Mouse (Mus musculus) urinary bladder, postnatal 10 days (tissue): ENCODE measurements around the gene Timm44.
A peak's percentile ranks its signal among the peaks of the same experiment; 100 is the strongest.

Experiments
- DNase-seq: peaks from one replicate; pipeline ENCODE4 v3.0.0; 2022; ENCODE audit warnings: low spot score

Gene Timm44

GRCm38 (mm10) chr8:4275275-4276110, at the start of gene Timm44:
Gene Timm44, minus strand, starts transcription at chr8:4275913.
- DNase-seq: peak; percentile 91

DNA sequence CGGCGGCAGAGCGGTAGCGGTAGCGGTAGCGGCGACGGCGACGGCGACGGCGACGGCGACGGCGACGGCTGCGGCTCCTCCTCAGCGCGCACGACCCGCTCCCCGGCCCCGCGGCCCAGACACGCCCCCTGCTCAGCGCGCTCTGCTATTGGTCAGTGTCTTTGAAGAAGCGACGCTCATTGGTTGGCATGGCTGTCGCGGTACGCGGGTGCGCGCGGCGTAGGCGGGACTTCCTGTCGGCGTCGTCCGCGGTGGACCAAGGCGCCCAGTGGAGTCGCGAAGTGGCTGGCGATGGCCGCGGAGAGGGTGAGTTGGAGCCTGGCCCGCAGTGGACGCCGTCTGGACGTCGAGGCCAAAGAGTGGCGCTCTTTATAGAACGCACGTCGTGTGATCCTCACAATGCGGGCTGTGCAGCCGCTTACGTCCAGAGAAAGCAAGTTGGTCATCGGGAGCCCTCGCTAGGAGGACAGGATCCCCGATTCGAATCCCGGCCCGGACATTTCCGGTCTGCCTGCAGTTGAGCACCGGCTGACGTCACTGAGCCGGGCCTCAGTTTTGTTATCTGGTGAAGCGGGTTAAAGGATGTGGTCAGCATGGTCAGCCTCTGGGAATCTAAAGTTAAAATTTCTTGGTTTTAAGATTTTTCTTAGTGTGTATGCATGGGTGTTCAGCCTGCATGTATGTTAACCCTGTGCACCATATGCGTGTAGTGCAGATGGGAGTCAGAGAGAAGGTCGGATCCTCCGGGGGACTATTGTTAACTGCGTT, 49.5 kb upstream of the Timm44 start, which contains the start of the genes Ccl25 and Elavl1:
Gene Ccl25 (plus strand): TSS at position 228 of the 768 bp plus-strand sequence.
Gene Elavl1 (minus strand): TSS at position 431 of the 768 bp plus-strand sequence.
- peak; percentile 92 for DNase-seq

DNA sequence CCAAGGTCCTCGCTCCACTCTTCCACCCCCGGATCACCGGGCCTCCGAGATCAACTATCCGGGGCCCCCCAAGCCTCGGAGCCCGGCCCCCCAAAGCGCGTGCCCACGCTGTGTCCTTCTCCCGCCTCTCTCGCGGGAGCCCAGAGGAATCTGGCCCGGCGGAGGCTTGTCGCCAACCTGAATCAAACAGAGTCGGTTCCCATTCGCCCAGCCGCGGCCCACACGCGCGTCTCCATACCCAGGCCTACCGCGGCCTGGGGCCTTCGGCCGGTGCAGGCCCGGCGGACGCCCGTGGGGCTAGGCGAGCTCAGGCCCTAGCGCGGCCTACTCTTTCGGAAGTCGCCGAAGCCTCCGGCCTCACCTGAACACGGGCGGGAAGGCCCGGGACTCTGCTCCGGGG, 48.8 kb upstream of the Timm44 start:
- DNase-seq: peak; percentile 16

DNA sequence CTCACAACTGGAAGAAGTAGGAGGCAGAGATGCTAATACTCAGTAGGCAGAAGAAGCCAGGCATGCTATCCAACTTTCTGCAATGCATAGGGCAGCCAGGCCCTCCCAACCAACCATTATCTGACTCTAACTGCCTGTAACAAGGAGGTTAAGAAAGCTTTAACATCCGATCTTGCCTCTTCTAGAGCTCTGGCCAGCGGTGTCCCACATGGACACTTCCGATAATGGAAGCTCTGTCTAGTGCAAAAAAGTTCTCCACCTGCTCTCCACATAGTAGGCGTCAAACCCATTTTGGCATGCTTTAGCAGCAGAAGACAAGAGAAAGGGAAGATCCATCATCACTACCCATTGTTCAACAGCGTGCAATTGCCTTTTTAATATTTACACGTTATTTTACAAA, 48.2 kb upstream of the Timm44 start:
- no peak for DNase-seq

DNA sequence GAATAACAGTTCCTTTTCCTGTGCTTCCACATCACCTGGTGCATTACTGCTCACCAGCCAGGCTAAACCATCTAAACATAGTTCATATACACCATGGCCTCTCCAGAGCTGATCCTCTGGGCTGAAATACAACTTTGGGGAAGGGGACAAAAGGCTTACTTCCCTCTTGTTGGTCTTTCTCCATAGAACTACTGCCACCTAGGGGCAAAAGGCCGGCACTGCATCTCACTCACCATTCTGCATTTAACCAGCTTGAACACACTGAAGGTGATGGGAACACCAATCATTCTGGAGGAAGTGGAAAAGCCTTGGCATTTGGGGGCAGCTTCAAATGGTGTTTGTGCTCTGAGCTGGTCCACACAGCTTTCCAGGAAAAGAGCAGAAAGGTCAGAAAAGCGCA, 46.8 kb upstream of the Timm44 start:
- DNase-seq: peak; percentile 39

GRCm38 (mm10) chr8:4321031-4321430, 45.3 kb upstream of the Timm44 start:
- no peak for DNase-seq

GRCm38 (mm10) chr8:4320404-4320803, 44.7 kb upstream of the Timm44 start:
- DNase-seq: no peak

DNA sequence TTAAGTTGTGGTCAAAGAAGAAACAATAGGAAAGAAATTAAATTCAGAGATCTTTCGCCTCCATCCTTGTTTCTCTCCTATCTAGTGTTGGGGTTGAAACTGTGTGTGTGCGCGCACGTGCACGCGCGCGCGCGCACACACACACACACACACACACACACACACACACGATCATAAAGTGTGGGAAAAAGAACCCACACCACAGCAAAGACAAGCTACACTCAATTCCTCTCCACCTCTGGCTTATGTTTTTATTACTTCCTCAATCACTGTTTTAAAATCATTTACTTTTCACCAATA, 43.8 kb upstream of the Timm44 start:
- no peak for DNase-seq

DNA sequence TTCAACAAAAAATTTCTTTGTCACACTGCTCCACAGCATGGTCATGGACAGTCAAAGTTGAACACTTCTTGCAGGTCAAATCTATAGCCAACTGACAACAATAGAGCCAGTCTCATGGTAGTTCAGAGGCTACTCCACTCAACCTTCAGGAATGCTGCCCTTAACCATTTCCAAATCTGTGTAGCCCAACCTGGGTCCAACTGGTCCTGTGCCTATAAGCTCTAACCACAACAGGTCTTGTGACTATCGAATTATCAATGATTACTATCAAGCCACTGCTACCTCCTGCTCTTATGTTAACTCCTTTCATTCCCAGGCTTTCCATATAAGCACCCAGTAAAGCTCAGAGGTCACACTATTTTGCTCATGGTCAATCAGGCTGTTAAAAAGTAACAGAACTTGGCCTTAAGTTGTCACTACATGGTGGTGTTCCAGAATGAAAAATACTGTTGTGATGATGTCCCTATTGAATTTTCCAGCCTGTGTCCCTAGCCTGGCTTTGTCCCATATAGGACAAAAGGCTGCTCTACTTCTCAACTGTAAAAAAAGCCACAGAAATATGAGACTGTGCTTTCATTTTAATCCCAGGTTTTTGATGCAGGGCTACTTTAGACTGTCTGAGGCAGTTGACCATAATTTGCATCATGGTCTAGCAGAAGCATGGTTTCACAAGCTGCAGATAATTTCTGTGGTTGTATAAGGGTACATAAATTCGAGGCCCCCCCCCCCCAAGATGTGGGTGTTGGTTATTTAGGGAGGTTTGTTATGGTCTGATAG, 43.3 kb upstream of the Timm44 start:
- DNase-seq: no peak

GRCm38 (mm10) chr8:4318124-4318523, 42.4 kb upstream of the Timm44 start:
- DNase-seq: no peak

DNA sequence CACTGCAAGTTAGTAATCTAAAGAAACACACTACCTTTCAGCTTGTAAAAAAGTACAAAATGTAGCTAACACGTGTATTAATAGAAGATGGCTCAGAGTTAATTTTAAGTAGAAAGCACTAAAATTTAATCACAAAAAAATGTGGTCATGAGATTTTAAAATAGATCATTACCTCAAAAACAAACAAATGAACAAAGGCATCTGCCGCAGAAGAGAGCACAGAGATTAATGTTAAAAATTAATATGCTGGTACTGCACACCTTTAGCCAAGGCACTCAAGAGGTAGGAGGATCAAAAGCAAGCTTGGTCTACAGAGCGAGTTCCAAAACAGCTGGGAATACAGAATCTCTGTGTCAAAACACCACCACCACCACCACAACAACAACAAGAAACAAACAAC, 39.1 kb upstream of the Timm44 start:
- DNase-seq: no peak

DNA sequence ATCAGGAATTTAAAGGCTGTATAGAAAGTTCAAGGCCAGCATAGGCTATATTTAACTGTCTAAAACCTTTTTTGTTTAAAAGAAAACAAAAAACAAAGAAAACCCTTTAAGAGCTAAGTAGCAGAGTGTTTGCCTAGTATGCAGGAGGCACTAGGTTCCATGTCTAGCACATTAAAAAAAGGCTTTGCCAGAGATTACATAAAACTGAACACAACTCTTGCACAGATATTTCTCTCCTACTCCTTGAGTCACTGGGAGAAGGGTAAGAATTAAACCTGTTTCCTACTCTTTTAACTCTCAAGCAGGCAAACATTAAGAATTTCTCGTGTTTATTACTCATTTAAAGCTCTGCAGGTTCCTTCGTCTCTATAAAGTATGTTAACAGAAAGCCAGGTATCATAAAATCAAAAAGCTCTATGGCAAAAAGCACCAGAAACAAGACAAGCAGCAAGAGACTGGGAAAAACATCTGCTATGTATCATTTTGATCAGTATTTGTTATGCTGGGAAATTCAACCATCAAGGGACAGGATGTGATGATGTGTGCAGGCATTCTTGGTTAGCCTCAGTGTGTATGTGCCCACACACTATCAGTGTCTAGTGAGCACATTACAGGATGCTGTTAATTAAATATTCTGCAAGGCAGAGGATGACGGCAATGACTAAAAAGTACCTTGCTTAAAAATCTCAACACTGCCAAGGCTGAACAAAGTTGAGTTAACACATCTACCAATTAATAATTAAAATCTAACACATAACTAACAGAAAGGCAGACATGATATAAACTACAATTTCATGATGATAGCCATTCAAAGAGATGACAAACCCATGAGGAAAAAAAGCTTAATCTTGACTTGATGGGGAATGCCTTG, 37.8 kb upstream of the Timm44 start:
- DNase-seq: no peak

DNA sequence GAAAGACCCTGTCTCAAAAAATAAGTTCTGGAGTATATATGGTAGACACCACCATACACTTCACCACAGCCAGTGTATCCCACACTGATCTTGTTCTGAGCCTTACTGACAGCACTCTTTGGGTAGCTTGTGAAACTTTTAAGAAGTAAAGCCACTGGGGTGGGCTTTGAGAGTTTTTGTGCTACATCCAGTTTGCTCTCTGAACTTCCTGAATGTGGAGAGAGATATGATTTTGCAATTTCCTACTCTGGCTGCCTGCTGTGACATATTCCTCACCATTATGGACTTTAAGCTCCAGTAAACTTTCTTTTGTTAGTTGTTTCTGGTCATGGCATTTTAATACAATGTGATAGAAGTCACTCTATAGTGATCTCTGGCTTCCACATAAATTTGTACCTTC, 36.4 kb upstream of the Timm44 start:
- no peak for DNase-seq

GRCm38 (mm10) chr8:4305838-4306237, 30.1 kb upstream of the Timm44 start:
- DNase-seq: no peak

DNA sequence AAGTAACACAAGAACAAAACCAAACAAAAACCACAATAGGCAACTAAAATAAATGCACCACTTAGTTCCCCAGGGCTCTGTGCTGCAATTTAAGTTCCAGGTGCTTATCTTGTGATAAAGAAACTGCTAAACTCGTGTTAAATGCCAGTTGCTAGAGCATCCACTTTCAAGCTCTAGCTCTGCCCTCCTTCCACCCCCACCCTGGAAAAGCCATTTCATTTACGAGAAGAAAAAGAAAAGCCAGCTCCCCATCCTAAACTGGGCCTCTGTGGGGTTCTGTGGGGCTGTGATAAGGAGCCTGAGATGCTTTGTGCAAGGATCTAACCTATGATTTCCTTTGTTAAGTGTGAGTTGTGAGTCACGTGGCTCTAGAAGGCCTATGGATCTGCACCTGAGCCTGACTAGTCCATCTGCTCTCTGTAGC, 28.4 kb upstream of the Timm44 start:
- no peak for DNase-seq

DNA sequence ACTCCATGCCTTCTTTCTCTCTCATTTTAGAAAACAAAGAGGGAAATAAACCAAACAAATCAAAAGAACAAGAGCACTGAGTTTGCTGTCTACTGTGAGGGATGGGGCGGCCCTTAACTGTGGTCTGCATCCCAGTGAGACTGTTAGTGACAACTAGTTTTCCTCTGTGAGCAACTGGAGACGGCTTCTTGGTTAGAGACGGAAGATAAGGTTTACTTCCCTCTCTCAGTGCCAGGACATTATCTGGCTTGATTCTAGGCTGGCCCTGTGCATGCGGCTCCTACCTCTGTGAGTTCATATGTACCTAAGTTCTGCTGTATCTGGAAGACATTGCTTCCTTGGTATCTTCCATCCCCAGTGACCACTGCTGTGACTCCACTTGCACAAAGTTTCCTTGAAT, 22.1 kb upstream of the Timm44 start:
- DNase-seq: no peak

DNA sequence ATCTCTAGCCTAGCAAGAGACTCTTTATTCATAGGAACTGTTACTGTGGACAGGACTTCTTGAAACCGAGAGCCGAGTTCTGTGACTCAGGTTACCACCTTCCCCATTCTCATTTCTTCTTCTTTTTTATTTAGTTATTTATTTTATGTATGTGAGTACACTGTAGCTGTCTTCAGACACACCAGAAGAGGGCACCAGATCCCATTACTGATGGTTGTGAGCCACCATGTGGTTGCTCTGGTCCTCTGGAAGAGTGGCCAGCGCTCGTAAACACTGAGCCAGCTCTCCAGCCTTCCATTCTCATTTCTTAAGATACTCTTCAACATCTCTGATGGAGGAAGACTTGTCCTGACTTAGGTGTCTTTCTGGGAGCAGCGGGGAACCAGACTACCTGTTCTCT, 17.0 kb upstream of the Timm44 start:
- no peak for DNase-seq

- DNase-seq: no peak
Measured at GRCm38 (mm10) chr8:4276111-4276465, 375 bp upstream of the Timm44 start.

DNA sequence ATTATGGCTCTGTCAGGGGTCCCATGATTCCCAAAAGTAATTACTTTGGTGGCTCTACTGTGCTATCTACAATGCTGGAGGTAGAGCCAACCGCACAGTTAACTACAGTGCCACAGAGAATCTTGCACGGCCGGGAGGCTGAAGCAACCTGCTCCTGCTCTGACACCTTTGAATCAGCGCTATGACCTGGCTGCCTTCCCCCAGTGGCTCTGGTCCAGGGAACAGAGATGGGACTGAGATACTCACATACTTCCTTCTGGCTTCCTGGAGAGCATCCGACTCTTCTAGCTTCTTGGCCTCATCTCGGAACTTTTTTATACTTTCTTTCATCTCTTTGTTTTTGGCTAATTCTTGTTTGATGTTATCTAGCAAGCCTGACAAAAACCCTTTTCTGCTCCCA, 6.1 kb downstream of the Timm44 start:
- DNase-seq: no peak

- DNase-seq: no peak
Measured at GRCm38 (mm10) chr8:4267627-4268026, 8.1 kb downstream of the Timm44 start.

DNA sequence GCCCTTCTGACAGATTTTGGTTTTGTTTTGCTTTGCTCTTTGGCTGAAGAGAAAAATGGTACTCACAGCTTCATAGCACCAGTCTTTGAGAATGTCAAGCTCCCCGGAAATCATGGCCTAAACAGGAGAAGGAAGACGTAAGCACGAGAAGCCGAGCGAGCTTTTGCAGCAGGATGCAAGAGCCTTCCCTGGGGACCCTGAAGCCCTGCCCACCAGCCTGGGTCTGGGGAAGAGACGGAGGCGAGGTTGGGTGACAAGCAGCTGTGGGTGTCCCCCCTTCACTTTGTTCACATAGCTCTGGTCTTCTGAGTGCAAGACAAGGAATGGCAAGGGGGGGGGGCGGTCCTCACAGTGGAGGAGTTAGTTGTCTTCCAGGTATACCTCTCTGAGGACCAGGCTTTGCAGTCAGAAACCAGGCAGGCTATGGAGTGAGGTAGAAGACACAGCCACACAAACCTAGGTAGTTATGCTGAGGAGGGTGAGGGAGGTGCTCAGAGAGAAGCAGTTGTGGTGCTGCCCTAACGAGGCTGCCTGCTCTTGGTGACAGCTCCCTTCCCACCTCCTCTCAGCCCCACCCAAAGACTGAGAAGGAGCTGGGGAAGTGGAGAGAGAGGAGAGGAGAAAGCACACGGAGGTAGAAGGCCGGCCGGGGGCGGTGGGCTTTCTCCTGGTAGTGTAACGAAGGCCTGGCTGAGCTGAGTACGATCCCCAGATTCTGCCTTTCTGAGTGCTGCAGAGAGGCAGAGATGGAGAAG, 10.4 kb downstream of the Timm44 start:
- DNase-seq: no peak
